Comparison of ENCODE assay signal across 13 mouse cellular contexts in genomic region chr10:84632005-84632404, GRCm38 (mm10).
"Had no signal": no experiment of that assay in that cellular context is flagged by ENCODE, and none has a peak within 500 bp of the region (broad histone marks: within the 10 kb centered on the region; RNA-seq: fewer than 3 reads in every experiment).

No protein-coding gene starts in this region.

- ATAC-seq: intestine, postnatal 0 days had no signal

- H3K9me3 ChIP-seq: limb, embryonic 12.5 days; liver, embryonic 13.5 days; midbrain, embryonic 10.5 days; neural tube, embryonic 12.5 days had no signal

- H3K4me1 ChIP-seq: limb, embryonic 12.5 days; liver, embryonic 13.5 days; neural tube, embryonic 12.5 days had no signal

- H3K27me3 ChIP-seq: limb, embryonic 12.5 days; liver, embryonic 13.5 days; neural tube, embryonic 12.5 days had no signal

- DNase-seq: kidney, adult 8-10 months; kidney, postnatal 25 days; liver; liver, embryonic 13.5 days; lung, adult 18-20 months; midbrain, embryonic 14.5 days; retina, postnatal 1 day; right cerebral cortex, postnatal 14 days had no signal

- H3K4me3 ChIP-seq: limb, embryonic 12.5 days; liver, embryonic 13.5 days; midbrain, embryonic 10.5 days; myocyte; neural tube, embryonic 12.5 days had no signal
